Mouse (Mus musculus) frontal cortex, adult 2 months (tissue): ENCODE results near the gene Traf3ip1. TPM values are rescaled to one million over a fixed set of nuclear protein-coding genes. Genes with fewer than 3 reads are reported as not detected.

Source experiments
- DNase-seq, 2 experiments: peaks; one replicate each; pipeline ENCODE4 v3.0.0; 2022; ENCODE audit warnings: low spot score in 1 of 2; ENCODE audit errors: extremely low spot score in 1 of 2
- polyA plus RNA-seq: library from polyadenylated mRNA; depleted of rRNA; stranded (reverse); fragments of >200 nt; gene quantifications from 2 replicates; pipeline ENCODE4 v1.2.3, GENCODE M21; 2012

Traf3ip1 gene
- polyA plus RNA-seq, 1 experiment: 19.5 TPM

GRCm38 (mm10) chr1:91532243-91532642 lies 37.8 kb downstream of the Traf3ip1 start:
- DNase-seq: no peak

GRCm38 (mm10) chr1:91532892-91533291 lies 38.4 kb downstream of the Traf3ip1 start:
- no peak for DNase-seq

- no peak for DNase-seq
These were observed 39.0 kb downstream of the Traf3ip1 start for GRCm38 (mm10) chr1:91533483-91533882.

- DNase-seq: no peak
These were observed 39.7 kb downstream of the Traf3ip1 start for GRCm38 (mm10) chr1:91533961-91534723.

- no peak for DNase-seq
These were observed 43.5 kb downstream of the Traf3ip1 start for GRCm38 (mm10) chr1:91537786-91538569.

- DNase-seq: no peak
These were observed 44.1 kb downstream of the Traf3ip1 start for GRCm38 (mm10) chr1:91538570-91538929.

- no peak for DNase-seq
These were observed 44.8 kb downstream of the Traf3ip1 start for GRCm38 (mm10) chr1:91539246-91539645.

GRCm38 (mm10) chr1:91539704-91540270 lies 45.3 kb downstream of the Traf3ip1 start:
- DNase-seq: no peak

GRCm38 (mm10) chr1:91540271-91540826 lies 45.9 kb downstream of the Traf3ip1 start, which contains the start of gene Asb1:
TSS of gene Asb1 (plus strand) at chr1:91540544.
- peak; percentile 94 to 95 for DNase-seq

GRCm38 (mm10) chr1:91541042-91541592 lies 46.7 kb downstream of the Traf3ip1 start:
- DNase-seq: no peak

- DNase-seq: no peak
These were observed 49.5 kb downstream of the Traf3ip1 start for GRCm38 (mm10) chr1:91543974-91544373.

GRCm38 (mm10) chr1:91545226-91545625 lies 50.8 kb downstream of the Traf3ip1 start:
- no peak for DNase-seq

- no peak for DNase-seq
These were observed 53.1 kb downstream of the Traf3ip1 start for GRCm38 (mm10) chr1:91547567-91547966.

GRCm38 (mm10) chr1:91549073-91549472 lies 54.6 kb downstream of the Traf3ip1 start:
- no peak for DNase-seq

- no peak for DNase-seq
These were observed 62.7 kb downstream of the Traf3ip1 start for GRCm38 (mm10) chr1:91557099-91557498.

- no peak for DNase-seq
These were observed 66.8 kb downstream of the Traf3ip1 start for GRCm38 (mm10) chr1:91561226-91561625.

GRCm38 (mm10) chr1:91562977-91563590 lies 68.6 kb downstream of the Traf3ip1 start:
- DNase-seq: no peak

GRCm38 (mm10) chr1:91564004-91564403 lies 69.6 kb downstream of the Traf3ip1 start:
- no peak for DNase-seq

GRCm38 (mm10) chr1:91564598-91564997 lies 70.2 kb downstream of the Traf3ip1 start:
- no peak for DNase-seq

GRCm38 (mm10) chr1:91567269-91567668 lies 72.8 kb downstream of the Traf3ip1 start:
- DNase-seq: no peak
